Mouse (Mus musculus) right cerebral cortex, postnatal 36 days (tissue): ENCODE measurements at regions not wholly inside any gene's neighbourhood (a gene's known extent, or its start where the extent isn't known, plus 50 kb on each side); places are given as distances from the start of the nearest gene placed in this dataset.

Experiments
- DNase-seq, 2 experiments: peaks; one replicate each; pipeline ENCODE4 v3.0.0; 2022; ENCODE audit warnings: low spot score in 2 of 2, mixed read lengths in 1 of 2

DNA sequence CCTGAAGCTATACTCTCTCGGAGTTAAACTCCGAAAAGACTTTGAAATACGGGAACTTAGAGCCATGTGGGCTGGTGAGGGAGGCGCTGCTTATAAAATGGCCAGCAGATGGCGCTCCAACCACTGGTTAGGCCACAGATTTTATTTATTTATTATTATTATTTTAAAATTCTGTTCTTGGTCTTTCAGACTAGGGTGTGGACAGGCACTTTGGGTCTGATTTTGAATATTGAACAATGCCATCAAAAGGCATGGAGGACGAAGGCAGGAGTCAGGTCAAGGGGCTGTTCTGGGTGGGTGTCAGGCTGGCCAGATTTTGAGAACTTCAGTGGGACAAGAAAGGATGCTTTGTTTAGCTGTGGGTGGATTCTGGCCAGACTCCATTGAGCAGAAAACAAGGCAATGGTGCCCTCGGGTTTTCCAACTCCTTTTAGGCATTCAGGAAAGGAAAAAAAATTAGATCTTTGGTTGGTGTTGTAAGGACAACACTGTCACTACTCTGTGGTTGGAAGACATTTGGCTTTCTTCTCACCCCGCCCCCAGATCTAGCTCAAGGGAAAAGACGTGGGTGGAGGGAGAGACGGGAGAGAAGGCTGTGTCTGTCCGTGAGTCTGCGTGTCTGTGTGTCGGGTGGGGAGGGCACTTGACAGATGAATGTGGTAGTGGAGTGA is 319.5 kb downstream of the Med13l start:
- DNase-seq, result peak; percentile 12 to 59

DNA sequence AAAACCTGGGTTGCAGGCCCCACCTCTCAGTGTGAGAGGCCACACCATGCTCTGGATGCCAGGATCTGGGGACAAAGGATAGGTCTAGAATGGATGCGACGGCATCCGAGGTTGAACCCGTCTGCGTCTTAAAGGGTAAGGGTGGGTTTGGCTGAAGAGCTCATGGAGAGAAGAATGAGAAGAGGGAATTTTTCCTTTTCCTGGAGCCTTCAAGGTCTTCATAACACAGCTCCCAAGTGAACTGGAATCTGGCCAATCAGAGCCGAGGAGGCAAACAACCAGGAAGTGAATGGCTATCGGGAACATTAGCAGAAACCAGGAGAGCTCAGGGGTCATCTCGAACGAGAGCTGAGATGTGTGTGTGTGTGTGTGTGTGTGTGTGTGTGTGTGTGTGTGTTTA is 320.1 kb downstream of the Med13l start:
- no peak for DNase-seq

DNA sequence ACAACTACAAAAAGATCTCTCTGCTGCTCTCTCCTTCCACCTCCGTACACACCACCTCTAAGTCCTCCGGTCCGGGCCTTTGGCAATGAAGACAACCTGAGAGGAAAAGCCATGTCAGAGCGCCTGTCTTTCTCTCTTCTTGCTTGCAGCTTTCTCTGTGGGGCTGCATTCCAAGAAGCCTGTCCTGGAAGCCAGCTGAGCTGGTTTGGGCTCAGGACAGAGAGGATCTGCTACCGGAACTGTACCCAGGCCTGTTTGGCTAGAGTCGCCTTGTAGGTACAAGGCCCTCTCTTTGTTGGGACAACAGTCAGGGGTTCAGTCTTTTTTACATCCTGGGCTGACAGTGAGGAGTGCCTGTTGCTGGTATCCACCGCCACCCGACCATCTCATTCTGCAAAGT is 321.4 kb downstream of the Med13l start:
- DNase-seq, result no peak

DNA sequence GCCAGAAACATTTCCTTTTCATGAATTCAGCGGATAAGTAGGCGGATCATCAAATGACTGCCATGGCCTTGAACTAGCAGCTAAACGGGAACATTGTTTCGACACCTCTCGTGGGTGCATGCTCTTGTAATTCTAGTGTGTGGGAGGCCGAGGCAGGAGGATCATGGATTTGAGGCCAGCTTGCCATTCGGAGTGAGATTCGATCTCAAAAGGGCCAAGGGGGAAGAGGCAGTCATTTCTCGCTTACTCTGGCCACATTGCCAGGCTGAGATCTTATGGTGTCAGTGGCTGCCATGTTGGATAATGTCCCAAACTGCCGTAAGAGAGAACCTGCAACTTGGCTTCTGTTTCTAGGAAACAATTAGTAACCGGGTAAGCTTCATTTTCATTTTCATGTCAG is 327.7 kb downstream of the Med13l start:
- no peak for DNase-seq

DNA sequence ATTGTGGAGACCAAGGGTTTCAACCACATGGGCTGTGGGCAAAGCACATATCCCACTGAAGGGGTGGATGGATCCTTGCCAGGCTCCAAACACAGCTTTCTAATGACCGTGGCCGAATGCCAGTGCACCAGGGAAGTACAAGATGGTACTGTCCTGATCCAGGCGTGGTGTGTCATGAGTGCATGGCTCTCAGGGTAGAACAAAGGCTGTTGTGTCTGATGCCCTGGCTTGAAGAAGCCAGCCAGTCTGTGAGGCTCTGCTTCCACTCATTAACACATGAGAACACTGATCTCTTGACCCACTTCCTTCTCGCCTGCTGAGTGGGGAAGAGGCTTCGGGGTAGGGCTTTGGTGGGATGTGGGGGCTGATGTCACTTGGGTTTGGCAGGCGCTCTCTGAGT is 330.7 kb downstream of the Med13l start:
- DNase-seq, result peak; percentile 3 to 13

DNA sequence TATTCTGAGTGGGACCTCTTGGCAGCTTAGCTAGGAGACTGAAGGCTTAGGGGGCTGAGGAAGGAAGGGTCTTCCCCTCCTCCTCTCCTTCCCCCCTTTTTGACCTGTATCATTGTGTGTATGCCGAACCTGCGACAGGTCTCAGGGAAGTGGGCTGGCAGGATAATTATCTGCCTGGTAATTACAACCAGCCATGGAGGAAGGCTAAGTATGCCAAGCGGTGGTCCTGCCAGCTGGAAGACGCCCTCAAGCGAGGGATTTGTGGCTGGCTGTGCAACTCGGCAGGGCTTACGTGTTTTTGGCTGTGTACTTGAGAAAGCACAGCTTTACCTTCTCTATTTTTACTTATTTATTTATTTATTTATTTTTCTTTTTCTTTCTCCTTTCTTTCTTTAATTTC is 347.7 kb downstream of the Med13l start:
- DNase-seq, result no peak

DNA sequence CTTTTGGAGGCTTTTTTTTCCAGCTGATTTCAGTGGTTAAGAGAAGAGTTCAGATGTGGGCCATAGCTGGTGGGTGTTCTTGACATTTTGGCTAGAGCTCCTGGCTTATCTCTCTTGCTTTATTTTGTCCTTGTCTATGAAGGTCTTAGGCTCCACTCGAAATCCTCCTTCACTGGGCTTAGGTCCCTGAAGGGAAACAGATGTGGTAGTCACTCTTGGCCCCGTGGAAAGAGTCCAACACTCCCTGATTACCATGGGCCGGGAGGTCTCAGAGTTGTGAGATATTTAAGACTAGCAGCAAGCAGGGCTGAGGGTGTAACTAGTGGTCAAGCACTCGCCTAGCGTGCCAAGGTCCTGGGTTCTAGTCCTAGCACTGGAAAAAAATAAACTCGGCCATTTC is 349.3 kb downstream of the Med13l start:
- no peak for DNase-seq

DNA sequence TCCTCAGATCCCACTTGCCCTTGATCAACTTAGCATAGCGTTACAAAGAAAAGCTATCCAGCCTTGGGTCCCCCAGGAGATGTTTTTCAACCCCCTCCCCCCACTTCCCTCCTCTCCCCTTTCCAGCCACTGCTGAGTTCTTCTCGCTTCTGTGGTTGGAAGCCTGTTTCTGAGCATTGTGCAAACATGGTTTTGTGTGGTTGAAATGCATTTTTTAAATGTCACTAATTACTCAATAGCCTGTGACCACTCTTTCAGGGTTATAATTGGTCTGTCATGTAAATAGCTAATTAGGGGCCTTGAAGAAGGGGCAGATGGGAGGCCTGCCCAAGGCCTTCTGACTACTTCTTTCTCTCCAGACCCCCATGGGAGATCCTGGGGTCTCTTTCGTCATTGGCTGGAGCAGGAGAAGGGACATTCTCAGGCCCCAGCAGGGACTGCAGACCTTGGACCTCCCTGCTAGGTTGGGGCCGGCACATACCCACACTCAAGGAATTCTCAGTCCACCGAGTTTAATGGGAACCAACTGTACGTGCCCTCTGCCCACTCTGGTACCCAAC is 353.8 kb downstream of the Med13l start:
- DNase-seq, result no peak

DNA sequence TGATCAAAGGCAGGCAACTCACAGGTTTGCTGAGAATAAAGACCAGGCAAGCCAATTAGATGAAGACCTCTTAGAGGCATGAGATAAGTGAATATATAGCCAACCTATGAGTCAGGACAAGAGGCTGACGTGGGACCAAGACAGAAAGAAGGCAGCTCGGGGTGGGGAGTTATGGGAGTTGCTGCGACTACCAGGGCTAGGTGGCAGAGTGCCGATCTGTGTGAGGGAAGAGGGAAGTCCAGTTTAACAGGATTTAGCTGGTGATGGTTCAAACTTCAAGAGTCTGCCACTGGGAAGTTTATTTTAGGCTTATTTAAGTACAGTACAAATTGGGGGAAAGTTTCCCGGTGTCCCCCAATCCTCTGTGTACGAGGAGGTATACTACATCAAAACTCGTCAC is 362.9 kb downstream of the Med13l start:
- DNase-seq, result no peak

DNA sequence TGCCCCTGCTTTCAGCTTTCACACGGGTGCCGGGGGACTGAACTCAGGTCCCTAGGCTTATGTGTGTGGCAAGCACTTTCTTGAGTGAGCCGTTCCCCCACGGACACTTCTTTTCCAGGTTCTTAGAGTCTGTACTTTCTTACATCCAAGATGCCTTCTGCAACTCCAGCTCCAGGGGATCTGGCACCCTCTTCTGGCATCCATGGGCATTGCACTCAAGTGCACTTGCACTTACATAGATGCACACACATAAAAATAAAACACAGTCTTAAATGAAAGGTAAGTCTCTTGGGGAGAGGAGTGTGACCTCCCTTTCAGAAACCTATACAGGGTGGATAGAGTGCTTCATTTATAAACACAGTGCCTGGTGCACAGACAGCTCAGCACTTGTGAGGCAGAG is 368.6 kb downstream of the Med13l start:
- no peak for DNase-seq

DNA sequence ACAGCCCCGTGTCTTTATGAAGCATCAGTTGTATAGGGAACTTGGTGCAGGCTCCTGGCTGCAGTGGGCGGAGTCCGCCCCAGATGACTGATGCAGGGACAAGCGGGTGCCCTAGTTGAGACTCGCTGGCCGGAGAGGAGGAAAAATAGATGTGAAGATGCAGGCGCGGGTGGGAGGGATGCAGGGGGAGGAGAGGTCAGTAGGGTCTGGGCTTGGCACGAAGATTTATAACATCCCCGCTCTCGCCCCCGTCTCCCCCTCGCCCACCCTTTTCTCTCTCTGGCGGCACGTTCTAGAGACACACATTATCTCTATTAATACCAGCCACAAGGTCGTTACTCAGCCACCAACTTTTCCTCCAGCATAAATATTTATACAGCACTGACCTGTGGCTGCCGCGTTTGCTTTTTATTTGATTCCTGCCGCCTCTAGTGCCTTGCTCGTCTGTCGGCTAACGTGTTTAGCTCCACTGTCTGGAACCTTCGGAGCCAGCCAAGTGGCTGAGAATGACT is 369.6 kb downstream of the Med13l start:
- DNase-seq, result no peak

DNA sequence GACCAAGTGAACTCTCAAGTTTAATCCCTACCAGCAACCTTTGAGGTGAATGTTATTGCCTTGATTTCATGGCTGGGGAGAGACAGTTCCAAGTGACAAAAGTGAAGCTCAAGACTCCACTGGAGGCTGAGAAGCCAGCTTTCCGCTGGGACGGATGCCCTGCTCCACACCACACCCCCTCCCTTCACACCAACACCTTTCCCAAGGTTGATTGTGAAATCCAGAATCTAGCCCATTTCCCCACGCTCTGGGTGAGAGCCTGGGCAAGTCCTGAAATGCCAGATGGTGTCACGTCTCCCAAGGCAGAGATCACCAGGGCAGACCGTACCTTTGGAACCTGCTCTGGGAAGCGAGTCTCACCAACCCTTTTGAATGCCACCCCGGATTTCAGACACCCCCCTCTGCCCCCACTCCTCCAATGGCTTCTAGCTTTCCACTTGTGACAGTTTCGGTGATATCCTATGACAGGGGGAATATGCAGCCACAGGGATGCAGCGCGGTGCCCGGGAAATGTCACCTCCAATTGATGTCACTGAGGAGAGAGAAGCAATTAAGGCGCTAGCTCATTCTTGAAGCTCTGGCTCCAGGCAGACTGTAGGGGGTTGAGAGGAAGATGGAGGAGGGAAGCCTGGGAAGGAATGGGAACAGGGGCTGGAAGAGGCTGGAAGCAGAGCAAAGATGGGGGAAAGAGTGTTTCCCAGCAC is 379.0 kb downstream of the Med13l start:
- no peak for DNase-seq

DNA sequence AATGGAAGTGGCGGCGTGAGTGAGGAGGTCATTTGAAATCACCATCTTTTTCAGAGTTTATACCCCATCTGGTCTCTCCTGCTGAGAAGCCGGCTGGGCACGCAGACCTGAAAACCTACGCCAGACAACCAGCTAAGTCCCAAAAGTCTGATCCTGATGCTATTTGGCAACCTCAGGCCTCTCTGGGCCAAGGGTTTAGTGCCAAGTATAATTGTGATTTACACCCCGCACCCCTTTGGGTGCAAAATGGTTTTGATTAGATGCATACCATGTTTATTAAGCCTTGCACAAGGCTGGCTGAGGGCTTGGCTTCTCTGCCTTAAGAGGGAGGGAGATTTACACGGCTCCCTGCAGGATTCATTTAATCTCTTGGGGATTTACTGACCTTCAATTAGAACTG is 383.8 kb downstream of the Med13l start:
- DNase-seq, result no peak

DNA sequence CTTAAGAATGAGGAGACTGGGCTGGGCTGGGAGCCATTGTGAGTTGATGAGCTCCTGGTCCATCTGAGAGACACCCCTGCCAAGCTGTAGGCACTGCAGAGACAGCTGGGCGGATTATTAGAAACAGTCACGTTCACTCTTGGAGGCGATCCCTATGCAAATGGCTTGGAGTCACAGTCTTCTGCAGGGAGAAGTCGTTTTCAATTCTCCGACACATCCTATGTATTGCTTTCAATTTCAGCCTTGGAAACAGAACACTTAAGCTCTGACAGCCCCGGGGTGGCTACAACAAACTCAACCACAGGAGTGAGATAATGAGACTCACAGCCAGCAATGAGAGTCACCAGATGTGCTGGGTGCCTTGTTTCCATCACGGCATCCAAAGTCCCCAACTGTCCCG is 385.6 kb downstream of the Med13l start:
- no peak for DNase-seq

DNA sequence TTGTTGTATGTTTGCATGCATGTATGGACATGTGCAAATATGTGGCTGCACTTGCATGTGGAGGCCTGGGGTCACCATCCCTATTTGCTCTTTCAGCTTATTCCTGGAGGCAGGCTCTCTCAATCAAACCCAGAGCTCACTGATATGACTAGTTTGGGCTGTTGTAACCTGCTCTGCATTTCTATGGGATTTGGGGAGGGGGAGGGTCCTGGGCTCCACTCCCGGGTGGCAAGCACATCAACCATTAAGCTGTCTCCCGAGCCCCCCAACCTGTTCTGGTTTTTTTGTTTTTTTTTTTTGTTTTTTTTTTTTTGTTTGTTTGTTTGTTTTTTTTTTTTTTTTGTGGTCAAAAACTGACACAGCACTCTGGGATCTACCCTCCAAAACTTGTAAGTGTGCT is 386.5 kb downstream of the Med13l start:
- no peak for DNase-seq

DNA sequence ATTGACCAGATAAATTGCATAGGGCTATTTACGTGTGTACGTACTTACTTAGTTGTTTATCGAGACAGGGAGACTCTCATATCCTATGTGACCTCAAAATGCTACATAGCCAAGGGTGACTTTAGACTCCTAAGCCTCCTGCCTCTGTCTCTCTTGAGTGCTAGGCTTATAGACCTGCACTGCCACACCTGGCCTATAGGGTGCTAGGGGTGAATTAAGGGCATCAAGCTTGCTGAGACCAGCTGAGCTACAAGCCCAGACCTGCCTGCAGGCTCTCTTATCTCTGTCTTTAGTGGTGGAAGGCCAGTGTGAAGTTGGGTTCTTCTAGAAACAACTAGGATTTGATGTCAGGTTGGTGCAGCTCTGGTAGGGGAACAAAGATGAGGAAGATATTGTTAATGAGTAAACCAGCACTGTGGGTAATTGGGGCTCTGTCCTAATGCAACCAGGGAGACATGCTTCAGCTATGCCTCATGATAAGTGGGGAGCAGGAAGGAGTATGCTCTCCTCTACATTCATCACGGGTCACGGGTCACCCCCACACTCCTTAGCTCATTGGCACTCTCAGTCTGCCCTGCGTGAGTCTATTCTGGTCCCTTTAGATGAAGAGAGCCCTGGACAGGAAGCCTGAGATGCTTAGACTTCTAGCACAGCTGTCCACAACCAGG is 387.8 kb downstream of the Med13l start:
- no peak for DNase-seq

DNA sequence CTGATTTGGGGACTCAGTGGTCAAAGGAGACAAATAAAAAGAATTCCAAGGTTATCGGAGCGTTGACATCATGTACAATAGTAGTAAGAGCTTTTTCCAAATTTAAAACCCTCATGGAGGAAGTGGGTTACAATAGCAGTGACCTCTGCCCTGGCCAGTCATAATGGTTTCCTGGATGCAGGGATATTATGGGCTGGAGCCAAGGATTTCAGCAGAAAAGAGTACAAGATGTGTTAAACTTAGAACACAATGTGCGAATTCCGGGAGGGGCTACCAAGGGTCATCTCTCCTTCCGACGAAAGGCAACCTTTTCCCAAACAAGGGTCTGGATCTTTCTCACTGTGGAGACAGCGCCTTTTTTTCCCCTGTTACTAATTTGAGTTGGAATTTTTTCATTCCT is 390.6 kb downstream of the Med13l start:
- no peak for DNase-seq

DNA sequence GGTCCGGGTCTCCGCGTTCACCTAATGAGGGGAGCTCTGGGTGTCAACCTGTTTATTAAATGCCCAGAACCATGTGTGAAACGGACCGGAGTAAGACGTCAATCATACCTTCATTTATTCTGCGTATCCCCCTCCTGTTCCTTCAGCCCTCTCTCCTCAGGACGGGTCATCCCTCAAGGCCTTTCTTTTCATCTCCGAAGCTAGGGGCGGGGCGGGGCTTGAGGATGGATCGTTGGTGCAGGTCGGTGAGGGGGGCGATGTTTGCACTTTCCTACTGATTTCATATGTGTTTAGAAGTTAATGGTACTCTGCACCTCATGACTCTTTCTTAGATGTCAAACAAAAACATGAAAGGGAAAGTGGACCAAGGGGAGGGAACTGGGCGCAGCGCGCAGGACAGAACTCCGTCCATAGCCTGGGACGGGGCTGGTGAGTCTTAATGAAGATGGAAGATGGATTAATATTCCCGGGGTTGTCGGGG is 400.1 kb downstream of the Med13l start:
- DNase-seq, result no peak

DNA sequence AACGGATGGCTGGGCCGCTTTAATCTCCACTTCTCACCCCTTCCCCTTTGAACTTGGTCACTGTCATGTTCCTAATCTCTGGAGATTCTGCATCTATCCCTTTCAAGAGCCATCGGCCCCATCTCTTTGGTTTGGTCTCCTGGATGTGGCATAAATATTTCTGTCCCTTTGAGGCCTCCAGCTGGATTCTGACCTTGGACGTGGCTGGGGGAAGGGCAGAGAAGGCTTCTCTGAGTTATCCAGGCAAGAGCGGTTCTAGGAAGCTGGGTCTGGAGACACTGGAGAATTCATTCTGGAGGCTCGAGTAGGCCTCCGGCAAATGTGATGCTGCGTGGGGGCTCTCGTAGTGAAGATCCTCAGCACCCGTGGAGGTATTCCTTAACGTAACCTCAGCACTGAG is 400.6 kb downstream of the Med13l start:
- DNase-seq, result no peak

DNA sequence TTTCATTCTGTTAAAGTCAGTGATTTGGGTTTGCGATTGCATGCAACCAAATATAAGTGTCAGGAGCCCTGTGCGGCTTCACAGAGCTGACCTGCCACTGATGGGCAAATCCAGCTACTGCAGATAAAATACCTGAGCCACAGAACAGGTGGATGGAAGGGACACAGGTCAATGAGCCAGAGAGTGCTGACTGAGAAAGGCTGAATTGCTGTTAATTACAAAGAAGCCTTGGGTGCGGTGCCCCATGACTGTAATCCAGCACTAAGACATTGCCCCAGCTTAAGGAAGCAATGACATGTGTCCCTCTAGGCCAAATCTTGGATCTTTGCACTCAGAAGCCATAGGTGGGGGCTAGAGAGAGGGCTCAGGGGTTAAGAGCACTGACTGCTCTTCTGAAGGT is 401.7 kb downstream of the Med13l start:
- DNase-seq, result no peak

DNA sequence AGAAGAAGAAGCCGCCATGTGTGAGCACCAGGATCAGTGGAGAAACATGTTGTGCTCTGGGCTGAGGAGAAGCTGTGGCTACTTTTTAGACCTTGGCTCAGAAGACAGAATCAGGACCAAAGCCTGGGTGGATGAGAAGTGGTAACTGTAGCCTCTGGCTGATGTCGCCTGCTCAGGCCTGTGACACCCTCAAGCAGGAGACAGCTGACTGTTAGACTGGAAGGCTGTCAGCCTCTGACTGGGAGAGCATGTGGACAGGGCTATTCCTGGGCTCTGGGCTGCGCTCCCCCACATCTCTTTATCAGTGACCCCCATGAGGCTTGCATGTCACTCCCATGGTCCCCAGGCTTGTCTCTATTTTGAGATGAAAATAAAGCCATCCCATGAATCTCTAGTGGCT is 402.5 kb downstream of the Med13l start:
- no peak for DNase-seq

DNA sequence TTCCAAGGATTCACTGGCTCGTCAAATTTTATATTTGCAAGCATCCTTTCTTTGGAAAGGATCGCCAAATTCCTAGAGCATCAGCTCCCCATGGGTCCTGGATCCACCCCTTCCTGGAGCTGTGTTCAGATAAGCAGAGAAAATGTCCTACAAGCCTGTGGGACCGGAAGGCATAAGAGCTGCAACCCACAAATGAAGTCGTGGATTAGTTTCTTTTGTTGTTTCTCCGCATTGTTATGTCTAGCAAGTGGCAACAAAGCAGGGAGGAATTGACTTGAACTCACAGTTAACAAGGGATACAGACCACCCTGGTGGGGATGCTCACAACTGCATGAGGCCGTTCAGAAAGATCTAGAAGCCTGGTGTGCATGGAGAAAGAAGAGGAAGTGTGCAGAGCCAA is 406.4 kb downstream of the Med13l start:
- DNase-seq, result no peak

DNA sequence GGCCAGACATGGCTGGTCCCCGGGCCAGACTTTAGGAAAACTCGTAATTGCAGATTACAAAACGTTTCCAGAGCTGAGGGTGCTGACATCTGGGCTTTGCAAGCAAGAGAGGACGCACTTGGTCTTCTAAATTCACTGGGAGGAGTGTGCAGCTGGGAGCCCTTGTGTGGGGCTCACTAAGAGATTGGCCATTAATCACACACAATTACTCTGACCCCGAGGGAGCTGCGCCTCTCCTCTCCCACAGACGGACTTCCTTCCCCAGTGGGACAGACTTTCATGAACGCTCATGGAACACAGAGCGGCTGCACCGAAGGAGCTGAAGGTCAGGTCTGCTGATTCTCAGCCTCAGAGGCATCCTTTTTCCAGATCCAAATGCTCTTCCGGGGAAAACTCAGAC is 407.2 kb downstream of the Med13l start:
- no peak for DNase-seq
